Mouse (Mus musculus) embryonic fibroblast, embryonic 13.5 days (primary cell): ENCODE measurements around the gene Ankrd23.

Experiments
- CTCF ChIP-seq: IDR thresholded peaks from 2 replicates; pipeline ENCODE4 v1.5.1; 2011; ENCODE audit warnings: mild to moderate bottlenecking, control low read depth, low read length, moderate library complexity, borderline replicate concordance; ENCODE audit not compliant: insufficient read depth
- POLR2A ChIP-seq: IDR thresholded peaks from 2 replicates; pipeline ENCODE4 v1.6.1; 2011; ENCODE audit warnings: low read depth, mild to moderate bottlenecking, control low read depth, low read length, moderate library complexity

GRCm38 (mm10) chr1:36512966-36513280 lies 23.8 kb downstream of the Ankrd23 start:
- TF ChIP-seq CTCF = no peak
- TF ChIP-seq POLR2A = no peak
